Mouse (Mus musculus) heart, adult 11 months (tissue): ENCODE measurements at regions not wholly inside any gene's neighbourhood (a gene's known extent, or its start where the extent isn't known, plus 50 kb on each side); places are given as distances from the start of the nearest gene placed in this dataset.

Source experiments
- DNase-seq: peaks from one replicate; pipeline ENCODE4 v3.0.0; 2022

- no peak for DNase-seq
Measured at GRCm38 (mm10) chr11:22620912-22621705, 109.2 kb downstream of the Tmem17 start.

- DNase-seq, result no peak
Measured at GRCm38 (mm10) chr11:22621868-22622267, 110.0 kb downstream of the Tmem17 start.

- DNase-seq, result no peak
Measured at GRCm38 (mm10) chr11:22622496-22622997, 110.7 kb downstream of the Tmem17 start.

GRCm38 (mm10) chr11:22626407-22626806, 114.5 kb downstream of the Tmem17 start:
- DNase-seq, result no peak

DNA sequence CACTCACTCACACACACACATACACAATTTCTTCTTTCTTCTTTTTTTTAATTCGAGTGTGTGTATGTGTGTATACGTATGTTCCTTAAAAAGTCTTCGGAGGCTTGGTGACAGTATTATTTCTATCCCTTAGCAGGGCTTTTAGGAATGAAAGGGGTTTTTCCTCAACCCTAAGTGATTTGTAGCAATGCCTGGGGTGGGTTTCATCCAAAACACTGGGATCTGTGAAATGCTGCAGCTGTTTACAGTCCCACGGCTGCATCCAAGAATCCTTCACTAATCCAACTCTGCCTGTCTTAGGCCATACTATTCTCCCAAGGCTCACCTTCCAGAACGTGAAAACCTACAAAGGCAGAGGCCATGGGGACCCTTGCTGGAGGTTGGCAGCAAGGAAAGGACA, 116.6 kb downstream of the Tmem17 start:
- DNase-seq, result no peak

DNA sequence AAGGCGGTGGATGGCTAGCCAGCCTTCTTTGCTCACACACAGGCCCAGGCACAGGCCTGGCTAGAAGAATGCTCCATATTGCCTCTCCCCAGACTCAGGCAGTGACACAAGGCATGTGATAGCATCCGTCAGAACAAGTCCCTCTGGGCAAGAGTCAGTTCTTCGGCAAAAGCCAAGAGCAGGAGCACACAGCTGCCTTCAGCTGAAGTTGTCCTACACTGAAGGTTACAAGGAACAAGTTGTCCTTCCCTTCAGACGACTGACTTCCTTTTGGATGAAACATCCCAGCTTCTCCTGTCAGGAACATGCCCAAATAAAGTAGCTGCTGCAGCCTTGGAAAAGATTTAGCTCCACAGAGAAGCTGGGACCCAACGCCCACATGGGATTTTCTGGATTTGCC, 117.1 kb downstream of the Tmem17 start:
- peak; percentile 99 for DNase-seq

- DNase-seq, result peak; percentile 97
Measured at GRCm38 (mm10) chr11:22629581-22629980, 117.7 kb downstream of the Tmem17 start.

DNA sequence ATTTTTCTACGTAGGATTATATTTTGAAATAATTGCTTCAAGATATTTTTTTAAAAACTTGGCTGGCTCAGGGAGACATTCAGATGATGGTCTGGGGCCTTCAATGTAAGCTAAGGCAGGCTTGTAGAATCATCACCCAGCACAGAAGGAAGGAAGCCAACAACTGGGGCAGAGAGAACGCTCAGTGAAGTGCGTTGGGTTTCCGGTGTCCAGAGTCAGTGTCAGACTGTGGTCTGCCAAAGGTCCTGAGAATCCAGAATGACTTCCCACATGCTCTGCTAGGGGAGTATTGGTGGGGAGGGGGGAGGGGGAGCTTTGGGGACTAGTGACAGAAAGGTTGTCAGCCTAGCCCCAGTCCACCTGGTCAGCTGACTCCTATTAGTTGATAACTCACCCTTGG, 118.1 kb downstream of the Tmem17 start:
- DNase-seq, result peak; percentile 96

DNA sequence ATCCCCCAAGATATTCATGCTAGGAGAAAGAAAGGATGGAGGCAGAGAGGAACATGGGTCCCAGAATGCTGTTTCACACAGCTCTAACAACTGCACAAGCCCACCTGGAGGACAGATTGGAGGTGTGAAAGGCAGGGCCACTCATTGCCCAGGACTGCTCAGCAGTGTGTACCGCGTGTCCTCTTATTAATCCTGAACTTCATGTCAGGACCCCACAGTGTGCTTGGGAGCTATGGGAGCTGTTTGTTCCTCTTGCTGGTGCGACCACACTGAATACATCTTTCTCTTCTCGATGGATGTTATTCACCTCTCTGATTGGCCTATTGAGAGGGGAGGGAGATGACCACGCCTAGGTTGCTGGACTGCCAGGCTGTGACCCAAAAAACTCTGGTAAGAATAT, 119.1 kb downstream of the Tmem17 start:
- peak; percentile 92 for DNase-seq

- peak; percentile 94 for DNase-seq
Measured at GRCm38 (mm10) chr11:22631606-22632313, 119.9 kb downstream of the Tmem17 start.

- peak; percentile 90 for DNase-seq
Measured at GRCm38 (mm10) chr11:22632314-22632700, 120.4 kb downstream of the Tmem17 start.

DNA sequence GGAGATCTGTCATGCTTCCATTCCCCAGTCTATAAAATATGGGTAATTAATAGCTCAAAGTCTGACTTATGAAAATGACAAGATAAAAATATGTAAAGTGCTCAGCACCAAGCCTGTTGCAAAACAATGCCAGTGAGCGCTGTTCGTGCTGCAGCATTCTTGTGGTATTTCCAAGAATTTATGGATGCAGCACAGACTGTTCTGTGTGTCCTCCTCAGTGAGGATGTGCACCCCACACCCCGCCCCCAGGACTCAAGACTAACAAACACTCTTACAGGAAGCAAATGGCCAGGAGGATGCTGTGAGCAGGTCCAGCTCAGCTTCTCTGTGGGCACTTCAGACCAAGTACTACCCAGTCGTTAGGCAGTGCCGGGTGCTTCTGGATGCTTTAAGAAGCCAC, 121.1 kb downstream of the Tmem17 start:
- DNase-seq, result peak; percentile 89

DNA sequence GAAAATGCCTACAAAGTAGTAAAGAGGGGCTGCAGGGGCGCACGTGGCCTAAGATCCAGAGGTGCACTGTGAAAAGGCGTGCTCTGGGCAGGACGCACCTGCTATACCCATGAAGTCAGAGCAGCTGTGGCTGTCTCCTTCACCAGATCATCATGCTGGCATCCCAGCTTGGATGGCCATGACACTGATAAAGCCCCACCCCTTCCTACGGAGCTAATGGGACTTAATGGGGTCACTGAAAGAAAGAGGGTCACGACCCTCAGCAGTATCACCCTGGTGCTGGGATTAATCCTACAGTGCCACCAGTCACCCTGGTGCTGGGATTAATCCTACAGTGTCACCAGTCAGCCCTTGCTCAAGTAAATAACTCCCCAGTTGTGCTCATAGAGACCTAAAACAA, 122.1 kb downstream of the Tmem17 start:
- peak; percentile 80 for DNase-seq

DNA sequence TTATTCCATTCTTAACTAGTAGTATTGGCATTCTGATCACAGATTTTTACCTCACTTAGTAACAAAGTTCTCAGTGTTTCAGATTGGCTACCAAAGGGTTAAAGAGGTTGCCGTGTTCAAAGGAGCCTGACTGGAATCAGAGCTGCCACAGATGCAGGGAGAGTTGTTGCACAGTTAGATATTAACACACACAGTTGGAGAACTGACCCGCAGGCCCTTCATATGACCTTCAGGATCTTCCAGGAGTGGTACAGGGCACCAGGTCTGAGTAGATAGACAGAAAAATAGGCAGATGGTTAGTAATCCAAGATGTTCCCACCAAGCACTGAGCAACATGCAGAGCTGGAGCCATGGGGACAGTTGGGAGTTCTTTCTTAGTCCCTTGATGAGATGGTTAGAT, 123.1 kb downstream of the Tmem17 start:
- peak; percentile 55 for DNase-seq

GRCm38 (mm10) chr11:22636321-22636720, 124.4 kb downstream of the Tmem17 start:
- peak; percentile 91 for DNase-seq

GRCm38 (mm10) chr11:22636761-22637557, 125.1 kb downstream of the Tmem17 start:
- peak; percentile 95 for DNase-seq

DNA sequence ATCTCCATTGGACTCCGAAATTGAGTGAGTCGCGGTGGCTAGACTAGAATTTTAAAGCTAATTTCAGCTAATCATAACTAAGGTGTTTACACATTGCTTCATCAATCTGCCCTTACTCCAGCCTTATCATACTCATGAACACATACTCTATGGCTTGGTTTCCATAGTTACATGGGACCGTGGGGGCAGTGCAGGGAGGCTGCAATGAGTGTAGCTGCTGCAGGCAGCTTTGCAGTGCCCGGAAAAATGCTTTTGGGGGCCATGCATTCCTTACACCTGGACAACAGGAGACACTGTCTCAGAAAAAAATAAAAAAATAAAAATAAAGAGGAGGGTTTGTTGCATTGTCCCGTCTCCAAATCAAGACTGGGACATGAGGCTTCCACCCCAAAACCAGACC, 126.3 kb downstream of the Tmem17 start:
- DNase-seq, result peak; percentile 69

- DNase-seq, result peak; percentile 85
Measured at GRCm38 (mm10) chr11:22638700-22639099, 126.8 kb downstream of the Tmem17 start.

DNA sequence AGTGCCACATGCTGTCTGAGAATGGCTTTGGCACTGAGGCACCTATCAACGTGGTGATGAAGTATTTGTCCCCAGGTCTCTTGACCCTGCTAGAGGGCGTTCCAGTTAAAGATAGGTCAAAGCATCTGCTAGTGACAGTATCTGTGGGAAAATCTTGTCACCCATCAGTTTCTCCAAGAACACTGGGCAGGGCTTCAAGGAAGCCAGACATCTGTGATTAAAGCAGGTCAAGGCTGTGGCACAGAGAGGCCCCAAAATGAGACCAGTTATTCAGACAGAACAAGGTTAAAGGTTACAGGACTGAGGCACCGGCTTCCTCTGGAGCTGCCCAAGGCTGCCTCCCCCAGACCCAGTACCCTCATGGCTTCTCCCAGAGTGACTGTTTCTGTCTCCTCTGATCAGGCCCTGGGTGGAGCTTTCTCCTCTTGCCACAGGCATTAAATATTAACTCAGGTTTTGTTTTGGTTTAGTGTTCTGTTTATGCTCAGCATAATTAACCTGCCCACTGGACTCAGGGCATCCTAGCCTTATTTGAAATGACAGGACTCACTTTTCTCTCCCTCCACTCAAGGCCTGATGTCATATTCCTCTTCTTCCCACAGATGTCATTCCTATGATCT, 128.6 kb downstream of the Tmem17 start:
- peak; percentile 66 for DNase-seq

- peak; percentile 11 for DNase-seq
Measured at GRCm38 (mm10) chr11:22641450-22641849, 129.6 kb downstream of the Tmem17 start.

DNA sequence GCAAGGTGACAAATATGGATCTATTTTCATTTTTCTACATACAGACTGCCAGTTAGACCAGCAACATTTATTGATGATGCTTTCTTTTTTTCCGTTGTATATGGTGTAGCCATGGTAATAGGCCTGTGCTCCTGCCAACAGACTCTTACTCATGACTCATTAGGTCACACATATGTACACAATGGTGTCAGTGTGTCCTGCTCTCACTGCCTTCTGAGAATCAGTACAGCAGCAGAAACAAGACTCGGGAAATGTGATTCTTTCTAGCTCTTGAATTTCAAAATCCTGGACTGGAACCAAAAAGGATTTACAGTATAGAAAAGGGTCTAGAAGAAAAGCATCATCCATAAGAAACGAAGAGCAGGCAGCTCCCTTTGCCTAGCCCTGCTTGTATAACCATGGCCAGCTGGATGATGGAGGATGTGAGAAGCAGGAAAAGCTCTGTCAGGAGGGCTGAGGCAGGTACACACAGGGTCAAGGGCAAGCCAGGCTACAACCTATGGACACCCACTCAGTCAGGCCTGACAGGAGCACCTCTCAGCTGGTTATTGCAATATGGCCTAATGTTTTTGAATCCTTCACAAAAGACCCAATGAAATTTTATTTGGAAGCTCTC, 132.2 kb downstream of the Tmem17 start:
- DNase-seq, result peak; percentile 55

- peak; percentile 52 for DNase-seq
Measured at GRCm38 (mm10) chr11:22644877-22645276, 133.0 kb downstream of the Tmem17 start.
